Mouse (Mus musculus) ES-Bruce4 (cell line): Measurements from ENCODE around the gene Plin5. TPM values are rescaled to one million over a fixed set of nuclear protein-coding genes. Genes with fewer than 3 reads are reported as not detected.
"Not testable (repeated sequence)": the region's sequence is repeated elsewhere in the genome, so short reads cannot be mapped to it uniquely, and the experiment has no call there.

Source experiments
- H3K27ac ChIP-seq: 2 replicates; pipeline ENCODE4 v1.5.1; 2012; ENCODE audit warnings: low read length, inconsistent platforms; ENCODE audit not compliant: insufficient read depth
- H3K27me3 ChIP-seq: 2 replicates; pipeline ENCODE4 v1.6.1; 2012; ENCODE audit warnings: mild to moderate bottlenecking, low read length, inconsistent platforms; ENCODE audit not compliant: control insufficient read depth, poor library complexity, insufficient read depth, severe bottlenecking
- H3K36me3 ChIP-seq: 2 replicates; pipeline ENCODE4 v1.6.1; 2012; ENCODE audit warnings: inconsistent platforms, mild to moderate bottlenecking, low read length, moderate library complexity; ENCODE audit not compliant: control insufficient read depth, poor library complexity, insufficient read depth, severe bottlenecking
- H3K4me1 ChIP-seq: one replicate; pipeline ENCODE4 v1.8.1; 2011; ENCODE audit warnings: low read length; ENCODE audit not compliant: control insufficient read depth, insufficient read depth
- H3K4me3 ChIP-seq: 2 replicates; pipeline ENCODE4 v1.5.1; 2011; ENCODE audit warnings: low read depth, mild to moderate bottlenecking, low read length
- H3K9ac ChIP-seq: 2 replicates; pipeline ENCODE4 v1.6.1; 2012; ENCODE audit warnings: low read depth, mild to moderate bottlenecking, inconsistent platforms; ENCODE audit not compliant: poor library complexity, severe bottlenecking
- H3K9me3 ChIP-seq: replicated peaks from 2 replicates; pipeline ENCODE4 v1.6.1; 2012; ENCODE audit warnings: mild to moderate bottlenecking, low read length, inconsistent platforms; ENCODE audit not compliant: control insufficient read depth, poor library complexity, insufficient read depth, severe bottlenecking
- CTCF ChIP-seq: IDR thresholded peaks from one replicate; pipeline ENCODE4 v1.8.1; 2011; ENCODE audit warnings: low read depth, low read length
- EP300 ChIP-seq: IDR thresholded peaks from 2 replicates; pipeline ENCODE4 v1.6.1; 2011; ENCODE audit warnings: low read depth, low read length; ENCODE audit not compliant: insufficient read depth
- POLR2A ChIP-seq: IDR thresholded peaks from one replicate; pipeline ENCODE4 v1.8.1; 2011; ENCODE audit warnings: low read length; ENCODE audit not compliant: insufficient read depth
- polyA plus RNA-seq: library from polyadenylated mRNA; stranded (reverse); fragments of >200 nt; gene quantifications from 2 replicates; pipeline ENCODE4 v1.2.4, GENCODE M21; 2011; ENCODE audit warnings: low read depth; ENCODE audit not compliant: missing spikeins, insufficient read depth, insufficient read length

Plin5 gene
- polyA plus RNA-seq, 1 experiment, result 1.0 TPM

- TF ChIP-seq POLR2A (no peak), CTCF (no peak), EP300 (no peak)
- no peaks in the 10 kb centered on the region for H3K4me1 ChIP-seq
- H3K27ac ChIP-seq, result no peak overlapping the region
- H3K9ac ChIP-seq, result no peak overlapping the region
- H3K27me3 ChIP-seq, result no peaks in the 10 kb centered on the region
- H3K36me3 ChIP-seq, result no peaks in the 10 kb centered on the region
- H3K9me3 ChIP-seq, result no peaks in the 10 kb centered on the region
- H3K4me3 ChIP-seq, result no peak overlapping the region
Measured at GRCm38 (mm10) chr17:56111021-56111420, 6.4 kb downstream of the Plin5 start.

GRCm38 (mm10) chr17:56110571-56110970 is 6.8 kb downstream of the Plin5 start:
- Histone ChIP-seq H3K4me1 (no peaks in the 10 kb centered on the region), H3K9ac (no peak overlapping the region), H3K27ac (no peak overlapping the region), H3K4me3 (no peak overlapping the region), H3K9me3 (no peaks in the 10 kb centered on the region), H3K27me3 (no peaks in the 10 kb centered on the region), H3K36me3 (no peaks in the 10 kb centered on the region)
- TF ChIP-seq EP300 (no peak), POLR2A (no peak), CTCF (no peak)

DNA sequence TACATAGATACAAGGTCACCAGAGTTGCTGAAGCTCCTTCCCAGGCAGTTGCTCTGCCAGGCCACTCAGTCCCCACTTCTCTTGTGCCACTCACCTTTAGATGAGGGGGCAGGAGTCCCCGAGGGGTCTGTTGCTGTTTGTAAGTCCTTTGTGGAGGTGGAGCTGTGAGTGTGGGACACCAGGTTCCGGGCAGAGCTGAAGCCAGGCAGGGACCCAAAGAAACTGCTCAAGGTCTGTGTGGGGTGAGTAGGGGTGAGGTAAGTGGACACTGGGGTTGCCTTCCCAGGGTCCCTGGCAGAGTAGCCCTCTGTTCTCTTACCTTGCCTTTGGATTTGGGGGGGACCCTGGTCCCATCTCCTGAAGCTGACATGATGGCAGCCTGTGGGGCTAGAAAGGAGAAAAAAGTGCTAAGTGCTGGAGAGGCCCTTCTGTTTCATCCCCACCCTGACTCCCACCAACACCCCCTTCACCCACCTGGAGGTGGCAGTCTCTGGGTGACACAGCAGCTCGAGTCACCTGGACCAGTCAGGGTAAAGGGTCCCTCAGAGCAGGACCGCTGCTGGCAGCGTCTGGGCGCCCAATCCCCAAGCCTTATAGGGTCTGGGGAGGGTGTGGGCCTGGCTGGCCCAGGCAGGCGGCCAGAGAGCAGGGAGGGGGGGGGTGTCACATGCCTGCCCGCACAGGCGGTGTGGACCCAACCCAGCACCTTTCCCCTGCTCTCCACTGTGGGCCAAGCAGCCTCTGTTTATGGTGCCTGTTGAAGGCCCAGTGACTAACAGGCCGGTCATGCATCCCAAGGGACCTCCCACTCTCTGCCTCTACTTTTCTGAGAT is 8.0 kb downstream of the Plin5 start, which contains the start of gene Plin4:
Plin4 (minus strand) TSS at position 585 of the 833 bp plus-strand sequence.
- Histone ChIP-seq H3K27me3 (no peaks in the 10 kb centered on the region), H3K9me3 (no peaks in the 10 kb centered on the region), H3K36me3 (no peaks in the 10 kb centered on the region), H3K9ac (no peak within 1 kb of the TSS), H3K4me1 (no peaks in the 10 kb centered on the region), H3K4me3 (no peak within 1 kb of the TSS), H3K27ac (no peak within 1 kb of the TSS)
- TF ChIP-seq POLR2A, result no peak
- TF ChIP-seq EP300, result no peak
- no peak for TF ChIP-seq CTCF

DNA sequence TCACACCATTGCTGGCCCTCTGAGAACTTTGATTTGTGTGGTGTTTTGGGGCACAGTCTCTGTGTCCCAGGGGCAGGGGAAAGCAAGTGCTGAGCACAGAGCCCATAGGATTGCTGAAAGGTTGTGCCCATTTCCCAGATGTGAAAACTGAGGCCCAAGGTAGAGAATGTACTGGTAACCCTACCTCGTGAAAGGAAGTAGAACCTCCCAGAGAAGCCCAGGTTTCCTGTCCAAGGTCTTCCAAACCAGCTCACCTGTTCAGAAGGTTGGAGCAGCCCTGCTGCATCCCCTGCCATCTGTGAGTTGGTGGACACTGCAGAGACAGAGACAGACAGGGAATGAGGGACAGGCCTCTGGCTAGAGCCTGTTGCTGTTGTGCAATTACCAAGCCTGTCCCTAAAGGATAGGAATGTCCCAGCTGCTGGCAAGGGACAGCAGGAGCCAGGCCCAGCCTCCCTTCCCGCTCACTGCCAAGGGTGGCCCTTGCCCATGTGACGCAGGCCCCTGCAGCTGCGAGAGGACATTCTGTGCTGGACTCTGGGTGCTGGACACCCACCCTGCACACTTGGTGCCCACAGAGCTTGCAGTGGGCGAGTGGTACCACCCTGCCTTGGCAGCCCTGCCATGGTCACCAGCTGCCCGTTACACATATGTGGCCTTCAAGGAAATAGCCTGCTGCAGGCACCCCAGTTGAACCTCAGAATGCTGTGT is 8.9 kb downstream of the Plin5 start:
- Histone ChIP-seq H3K4me1 (no peaks in the 10 kb centered on the region), H3K9ac (no peak overlapping the region), H3K27me3 (no peaks in the 10 kb centered on the region), H3K9me3 (no peaks in the 10 kb centered on the region), H3K27ac (no peak overlapping the region), H3K36me3 (peaks cover under 1% of the 10 kb centered on the region; the same call in 1 of the 2 replicates), H3K4me3 (no peak overlapping the region)
- no peak for TF ChIP-seq POLR2A
- TF ChIP-seq EP300, result no peak
- no peak for TF ChIP-seq CTCF

DNA sequence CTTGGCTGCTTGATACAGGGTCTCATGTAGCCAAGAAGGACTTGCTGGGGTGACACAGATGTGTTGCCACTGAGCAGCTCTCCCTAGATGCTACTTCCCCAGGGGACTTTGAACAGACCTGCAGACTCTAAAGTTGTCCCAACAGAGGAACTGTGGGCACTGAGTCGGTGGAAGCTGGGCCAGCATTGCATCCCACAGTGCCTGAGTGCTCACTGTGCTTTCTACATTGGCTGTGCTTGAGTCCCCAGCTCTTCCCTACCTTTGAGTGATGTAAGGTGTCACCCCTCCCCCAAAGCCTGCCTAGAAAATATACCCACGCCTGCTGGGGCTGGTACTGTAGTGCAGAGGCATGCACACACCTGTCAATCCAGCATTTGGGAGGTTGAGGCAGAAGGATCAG is 9.7 kb downstream of the Plin5 start:
- H3K9ac ChIP-seq, result no peak overlapping the region
- H3K27me3 ChIP-seq, result no peaks in the 10 kb centered on the region
- no peak overlapping the region for H3K27ac ChIP-seq
- no peak overlapping the region for H3K4me3 ChIP-seq
- no peak for TF ChIP-seq EP300
- TF ChIP-seq CTCF, result no peak
- TF ChIP-seq POLR2A, result no peak
- no peaks in the 10 kb centered on the region for H3K9me3 ChIP-seq
- H3K36me3 ChIP-seq, result peaks cover 3% of the 10 kb centered on the region; the same call in 1 of the 2 replicates
- no peaks in the 10 kb centered on the region for H3K4me1 ChIP-seq

DNA sequence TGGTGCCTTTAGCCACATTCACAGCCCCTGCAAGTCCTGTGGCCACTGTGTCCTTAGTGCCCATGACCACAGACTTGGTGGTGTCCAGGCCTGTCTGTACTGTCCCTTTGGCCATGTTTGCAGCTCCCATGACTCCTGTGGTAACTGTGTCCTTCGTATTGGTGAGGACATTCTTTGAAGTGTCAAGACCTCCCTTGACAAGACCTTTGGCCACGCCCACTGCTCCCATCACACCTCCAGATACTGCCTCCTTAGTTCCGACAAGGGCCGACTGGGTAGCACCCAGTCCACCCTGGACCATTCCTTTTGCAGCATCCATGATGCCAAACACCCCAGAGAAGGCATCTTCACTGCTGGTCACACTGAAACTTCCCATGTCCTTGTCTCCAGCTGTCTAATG is 10.4 kb downstream of the Plin5 start:
- Histone ChIP-seq H3K4me3 (no peak overlapping the region), H3K9ac (no peak overlapping the region), H3K27ac (no peak overlapping the region), H3K4me1 (no peaks in the 10 kb centered on the region), H3K9me3 (no peaks in the 10 kb centered on the region), H3K27me3 (no peaks in the 10 kb centered on the region), H3K36me3 (peaks cover 3% of the 10 kb centered on the region)
- no peak for TF ChIP-seq CTCF
- no peak for TF ChIP-seq EP300
- TF ChIP-seq POLR2A, result no peak

DNA sequence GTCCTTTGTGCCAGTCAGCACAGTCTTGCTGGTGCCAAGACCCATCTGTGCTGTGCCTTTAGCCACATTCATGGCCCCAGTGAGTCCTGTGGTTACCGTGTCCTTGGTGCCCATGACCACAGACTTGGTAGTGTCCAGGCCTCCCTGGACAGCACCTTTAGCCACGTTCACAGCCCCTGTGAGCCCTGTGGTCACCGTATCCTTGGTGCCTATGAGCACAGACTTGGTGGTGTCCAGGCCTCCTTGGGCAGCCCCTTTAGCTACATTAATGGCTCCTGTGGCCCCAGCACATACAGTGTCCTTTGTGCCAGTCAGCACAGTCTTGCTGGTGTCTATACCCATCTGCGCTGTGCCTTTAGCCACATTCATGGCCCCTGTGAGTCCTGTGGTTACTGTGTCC is 11.0 kb downstream of the Plin5 start:
- not testable (repeated sequence) for H3K27me3 ChIP-seq, H3K9me3 ChIP-seq, H3K36me3 ChIP-seq, H3K27ac ChIP-seq, H3K4me1 ChIP-seq, H3K4me3 ChIP-seq, H3K9ac ChIP-seq

GRCm38 (mm10) chr17:56104821-56105220 is 12.6 kb downstream of the Plin5 start:
- not testable (repeated sequence) for H3K9me3 ChIP-seq, H3K9ac ChIP-seq, H3K4me1 ChIP-seq, H3K27me3 ChIP-seq, H3K4me3 ChIP-seq, H3K27ac ChIP-seq
- peaks cover 12% of the 10 kb centered on the region for H3K36me3 ChIP-seq
